Mouse (Mus musculus) intestine, postnatal 0 days (tissue): ENCODE data around the gene Grk4. TPM values are rescaled to one million over a fixed set of nuclear protein-coding genes. Genes with fewer than 3 reads are reported as not detected.
"Not testable (repeated sequence)": the region's sequence is repeated elsewhere in the genome, so short reads cannot be mapped to it uniquely, and the experiment has no call there.

ENCODE experiments used
- ATAC-seq: fragments of 200-750 bp; cut with Nextera tagmentation; 2 replicates; pipeline ENCODE4 v1.8.0; 2017; ENCODE audit warnings: mild to moderate bottlenecking, moderate TSS enrichment, moderate library complexity
- H3K27ac ChIP-seq: fragments of 300-500 bp; sonication (generic); 2 replicates; pipeline ENCODE4 v1.5.1; 2014; ENCODE audit warnings: mild to moderate bottlenecking, low read depth, low read length, moderate library complexity
- H3K27me3 ChIP-seq: fragments of 300-500 bp; sonication (generic); replicated peaks from 2 replicates; pipeline ENCODE4 v1.6.1; 2014; ENCODE audit warnings: low read length, mixed read lengths; ENCODE audit not compliant: control insufficient read depth, insufficient read depth
- H3K36me3 ChIP-seq: fragments of 300-500 bp; sonication (generic); 2 replicates; pipeline ENCODE4 v1.6.1; 2014; ENCODE audit warnings: mild to moderate bottlenecking, moderate library complexity; ENCODE audit not compliant: control insufficient read depth, insufficient read depth
- H3K4me1 ChIP-seq: fragments of 300-500 bp; sonication (generic); replicated peaks from 2 replicates; pipeline ENCODE4 v1.6.1; 2014; ENCODE audit warnings: antibody characterized with exemption, low read length, mixed read lengths; ENCODE audit not compliant: control insufficient read depth, insufficient read depth
- H3K4me2 ChIP-seq: fragments of 300-500 bp; sonication (generic); replicated peaks from 2 replicates; pipeline ENCODE4 v1.6.1; 2014; ENCODE audit warnings: low read depth, mild to moderate bottlenecking, moderate library complexity
- H3K4me3 ChIP-seq: fragments of 300-500 bp; sonication (generic); 2 replicates; pipeline ENCODE4 v1.5.1; 2014; ENCODE audit warnings: low read depth, low read length
- H3K9ac ChIP-seq: fragments of 300-500 bp; sonication (generic); 2 replicates; pipeline ENCODE4 v1.6.1; 2014; ENCODE audit warnings: mild to moderate bottlenecking, low read depth, low read length
- H3K9me3 ChIP-seq: fragments of 300-500 bp; sonication (generic); 2 replicates; pipeline ENCODE4 v1.6.1; 2016; ENCODE audit warnings: mixed run types; ENCODE audit not compliant: control insufficient read depth
- CTCF ChIP-seq: sonication (generic); IDR thresholded peaks from 2 replicates; pipeline ENCODE4 v1.5.1; 2016; ENCODE audit warnings: low read depth, mild to moderate bottlenecking, control low read depth, antibody characterized with exemption, moderate library complexity
- WGBS: fragments of 180-500 bp; shearing (Covaris S2); extraction: QIAGEN DNeasy Blood & Tissue Kit; methylation state at CpG from one replicate; pipeline ENCODE4 v1.1.7; 2014; 5-methylcytosine and 5-hydroxymethylcytosine counted together
- polyA plus RNA-seq: library from polyadenylated mRNA; unstranded; fragments of >200 nt; fragmentation: Nextera tagmentation; extraction: Ambion mirVana; gene quantifications from 2 replicates; pipeline ENCODE4 v1.2.1, GENCODE M21; 2015

The Grk4 gene
- polyA plus RNA-seq, 1 experiment from 2014 or later: 1.1 TPM

- H3K4me1 ChIP-seq: no peaks in the 10 kb centered on the region
- 88% methylated on average over 4 of the region's 4 CpGs for WGBS
- H3K4me3 ChIP-seq: no peak overlapping the region
- H3K27ac ChIP-seq: no peak overlapping the region
- no peaks in the 10 kb centered on the region for H3K9me3 ChIP-seq
- no peak for ATAC-seq
- no peak overlapping the region for H3K9ac ChIP-seq
- peak; percentile 68 for TF ChIP-seq CTCF
- no peaks in the 10 kb centered on the region for H3K27me3 ChIP-seq
- H3K4me2 ChIP-seq: no peak overlapping the region
- H3K36me3 ChIP-seq: no peaks in the 10 kb centered on the region
Observed at GRCm38 (mm10) chr5:34670280-34670679, 10.1 kb downstream of the Grk4 start.

GRCm38 (mm10) chr5:34689868-34690267 lies 29.7 kb downstream of the Grk4 start:
- no peak overlapping the region for H3K27ac ChIP-seq

GRCm38 (mm10) chr5:34692782-34693181 lies 32.6 kb downstream of the Grk4 start:
- Histone ChIP-seq H3K36me3 (no peaks in the 10 kb centered on the region), H3K27me3 (no peaks in the 10 kb centered on the region), H3K9ac (no peak overlapping the region), H3K4me3 (no peak overlapping the region), H3K27ac (no peak overlapping the region), H3K4me1 (no peaks in the 10 kb centered on the region), H3K4me2 (no peak overlapping the region), H3K9me3 (no peaks in the 10 kb centered on the region)
- no peak for ATAC-seq
- 58% methylated on average over 2 of the region's 2 CpGs for WGBS
- no peak for TF ChIP-seq CTCF

More at GRCm38 (mm10) chr5:34689868-34690267, 29.7 kb downstream of the Grk4 start:
- Histone ChIP-seq H3K27me3 (no peaks in the 10 kb centered on the region), H3K4me3 (no peak overlapping the region), H3K9me3 (no peaks in the 10 kb centered on the region), H3K36me3 (no peaks in the 10 kb centered on the region), H3K9ac (no peak overlapping the region), H3K4me1 (no peaks in the 10 kb centered on the region), H3K4me2 (no peak overlapping the region)
- TF ChIP-seq CTCF: peak; percentile 22; the same call in 1 of the 2 replicates
- 90% methylated on average over 1 of the region's 1 CpGs for WGBS
- ATAC-seq: no peak

- WGBS: 70% methylated on average over 5 of the region's 5 CpGs
- no peak for ATAC-seq
Observed at GRCm38 (mm10) chr5:34695521-34695920, 35.3 kb downstream of the Grk4 start.

GRCm38 (mm10) chr5:34708436-34708835 lies 48.3 kb downstream of the Grk4 start:
- Histone ChIP-seq H3K4me3 (no peak overlapping the region), H3K36me3 (no peaks in the 10 kb centered on the region), H3K27me3 (no peaks in the 10 kb centered on the region), H3K4me2 (no peak overlapping the region), H3K9ac (no peak overlapping the region), H3K9me3 (no peaks in the 10 kb centered on the region), H3K4me1 (no peaks in the 10 kb centered on the region), H3K27ac (no peak overlapping the region)
- ATAC-seq: no peak
- WGBS: 94% methylated on average over 1 of the region's 1 CpGs
- no peak for TF ChIP-seq CTCF

More at GRCm38 (mm10) chr5:34695521-34695920, 35.3 kb downstream of the Grk4 start:
- Histone ChIP-seq H3K9me3 (no peaks in the 10 kb centered on the region), H3K27ac (no peak overlapping the region), H3K4me1 (no peaks in the 10 kb centered on the region), H3K4me2 (no peak overlapping the region), H3K36me3 (no peaks in the 10 kb centered on the region), H3K9ac (no peak overlapping the region), H3K27me3 (no peaks in the 10 kb centered on the region), H3K4me3 (no peak overlapping the region)
- TF ChIP-seq CTCF: no peak

GRCm38 (mm10) chr5:34714371-34714770 lies 54.2 kb downstream of the Grk4 start:
- not testable (repeated sequence) for H3K4me2 ChIP-seq, H3K27me3 ChIP-seq, H3K9me3 ChIP-seq, H3K36me3 ChIP-seq, H3K9ac ChIP-seq, ATAC-seq, H3K4me1 ChIP-seq, H3K4me3 ChIP-seq, H3K27ac ChIP-seq
- 71% methylated on average over 3 of the region's 3 CpGs for WGBS

- ATAC-seq: no peak
- H3K27ac ChIP-seq: no peak overlapping the region
- H3K36me3 ChIP-seq: no peaks in the 10 kb centered on the region
- no peak overlapping the region for H3K4me3 ChIP-seq
- no peaks in the 10 kb centered on the region for H3K9me3 ChIP-seq
- H3K27me3 ChIP-seq: no peaks in the 10 kb centered on the region
- no peak overlapping the region for H3K9ac ChIP-seq
- H3K4me2 ChIP-seq: no peak overlapping the region
- TF ChIP-seq CTCF: no peak
- WGBS: 85% methylated on average over 5 of the region's 5 CpGs
- no peaks in the 10 kb centered on the region for H3K4me1 ChIP-seq
Observed at GRCm38 (mm10) chr5:34714816-34715215, 54.6 kb downstream of the Grk4 start.
